Mouse (Mus musculus) liver, embryonic 11.5 days (tissue): ENCODE measurements around the gene Nme3. TPM values are rescaled to one million over a fixed set of nuclear protein-coding genes. Genes with fewer than 3 reads are reported as not detected.

Experiments
- ATAC-seq: fragments of 200-750 bp; cut with Nextera tagmentation; replicated peaks from 2 replicates; pipeline ENCODE4 v1.8.0; 2017; ENCODE audit warnings: moderate number of reproducible peaks, mild to moderate bottlenecking, moderate TSS enrichment, moderate library complexity; ENCODE audit not compliant: low FRiP score
- DNase-seq: peaks from one replicate; pipeline ENCODE4 v3.0.0-alpha.2; 2017; ENCODE audit warnings: low spot score
- H3K27ac ChIP-seq: fragments of 300-500 bp; sonication (generic); 2 replicates; pipeline ENCODE4 v1.5.1; 2014; ENCODE audit warnings: mild to moderate bottlenecking, low read depth, low read length, control low read depth
- H3K27me3 ChIP-seq: fragments of 300-500 bp; sonication (generic); replicated peaks from 2 replicates; pipeline ENCODE4 v1.6.1; 2014; ENCODE audit warnings: low read length, mixed read lengths; ENCODE audit not compliant: control insufficient read depth, insufficient read depth
- H3K36me3 ChIP-seq: fragments of 300-500 bp; sonication (generic); 2 replicates; pipeline ENCODE4 v1.6.1; 2014; ENCODE audit warnings: mild to moderate bottlenecking, low read length, moderate library complexity, mixed read lengths; ENCODE audit not compliant: control insufficient read depth, insufficient read depth
- H3K4me1 ChIP-seq: fragments of 300-500 bp; sonication (generic); replicated peaks from 2 replicates; pipeline ENCODE4 v1.6.1; 2014; ENCODE audit warnings: low read length, mixed read lengths; ENCODE audit not compliant: control insufficient read depth, insufficient read depth
- H3K4me2 ChIP-seq: fragments of 300-500 bp; sonication (generic); 2 replicates; pipeline ENCODE4 v1.6.1; 2014; ENCODE audit warnings: mild to moderate bottlenecking, control low read depth, moderate library complexity
- H3K4me3 ChIP-seq: fragments of 300-500 bp; sonication (generic); 2 replicates; pipeline ENCODE4 v1.5.1; 2014; ENCODE audit warnings: low read depth, low read length, control low read depth
- H3K9ac ChIP-seq: fragments of 300-500 bp; sonication (generic); 2 replicates; pipeline ENCODE4 v1.6.1; 2014; ENCODE audit warnings: low read depth, low read length, control low read depth
- H3K9me3 ChIP-seq: fragments of 300-500 bp; sonication (generic); 2 replicates; pipeline ENCODE4 v1.6.1; 2016; ENCODE audit warnings: low read length, inconsistent platforms, mixed read lengths; ENCODE audit not compliant: control insufficient read depth
- WGBS: fragments of 180-500 bp; shearing (Covaris S2); extraction: QIAGEN DNeasy Blood & Tissue Kit; methylation state at CpG from one replicate; pipeline ENCODE4 v1.1.7; 2014; 5-methylcytosine and 5-hydroxymethylcytosine counted together
- polyA plus RNA-seq: library from polyadenylated mRNA; unstranded; fragments of >200 nt; fragmentation: Nextera tagmentation; extraction: Ambion mirVana; gene quantifications from 2 replicates; pipeline ENCODE4 v1.2.1, GENCODE M21; 2014

Gene Nme3
- polyA plus RNA-seq, result 70.5 and 76.3 TPM in 2 replicates

- peak within 1 kb of the TSS; percentile 91 for H3K4me3 ChIP-seq
- H3K36me3 ChIP-seq, result peaks cover 60% of the 10 kb centered on the region
- peak; percentile 77 for ATAC-seq
- H3K9ac ChIP-seq, result peak within 1 kb of the TSS; percentile 97
- peak within 1 kb of the TSS; percentile 99 for H3K4me2 ChIP-seq
- peak; percentile 87 for DNase-seq
- no peaks in the 10 kb centered on the region for H3K27me3 ChIP-seq
- peak within 1 kb of the TSS; percentile 87 for H3K27ac ChIP-seq
- peaks cover 28% of the 10 kb centered on the region for H3K4me1 ChIP-seq
- H3K9me3 ChIP-seq, result no peaks in the 10 kb centered on the region
- WGBS, result 2% methylated on average over 50 of the region's 50 CpGs
Measured at GRCm38 (mm10) chr17:24896241-24896992, at the start of gene Nme3. Nme3 (plus strand) TSS chr17:24896500.

- peak overlapping the region; percentile 13; the same call in 1 of the 2 replicates for H3K4me3 ChIP-seq
- H3K9me3 ChIP-seq, result no peaks in the 10 kb centered on the region
- peaks cover 9% of the 10 kb centered on the region for H3K4me1 ChIP-seq
- DNase-seq (no peak), ATAC-seq (no peak)
- no peak overlapping the region for H3K9ac ChIP-seq
- H3K27me3 ChIP-seq, result no peaks in the 10 kb centered on the region; the same call in 1 of the 2 replicates
- 98% methylated on average over 1 of the region's 1 CpGs for WGBS
- H3K27ac ChIP-seq, result no peak overlapping the region
- H3K36me3 ChIP-seq, result no peaks in the 10 kb centered on the region
- H3K4me2 ChIP-seq, result peak overlapping the region; percentile 46
Measured at GRCm38 (mm10) chr17:24847386-24847785, 48.9 kb upstream of the Nme3 start.

GRCm38 (mm10) chr17:24848600-24849031 is 47.7 kb upstream of the Nme3 start:
- Histone ChIP-seq H3K27me3 (no peaks in the 10 kb centered on the region; the same call in 1 of the 2 replicates), H3K4me3 (peak overlapping the region; percentile 88), H3K4me2 (peak overlapping the region; percentile 84), H3K4me1 (peaks cover 9% of the 10 kb centered on the region), H3K27ac (peak overlapping the region; percentile 98), H3K9me3 (no peaks in the 10 kb centered on the region), H3K9ac (peak overlapping the region; percentile 55), H3K36me3 (peaks cover 5% of the 10 kb centered on the region; the same call in 1 of the 2 replicates)
- peak; percentile 75 for ATAC-seq
- no peak for DNase-seq

DNA sequence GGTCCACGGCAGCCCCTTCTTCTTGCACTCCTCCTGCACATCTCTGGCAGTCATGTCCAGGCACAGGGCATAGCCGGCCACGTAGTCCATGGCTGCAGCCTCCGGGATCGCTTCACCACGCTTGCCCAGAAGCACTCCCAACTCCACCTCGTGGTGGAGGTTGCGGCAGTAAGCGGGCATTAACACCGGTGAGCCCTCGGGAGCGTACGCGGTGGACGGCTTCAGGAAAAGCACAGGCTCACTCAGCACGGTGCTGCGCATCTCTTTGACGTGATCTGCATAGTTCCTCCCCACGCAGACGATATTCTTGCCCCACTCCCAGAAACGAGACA is 46.6 kb upstream of the Nme3 start:
- Histone ChIP-seq H3K36me3 (peaks cover 10% of the 10 kb centered on the region; the same call in 1 of the 2 replicates), H3K4me1 (peaks cover 9% of the 10 kb centered on the region), H3K9me3 (no peaks in the 10 kb centered on the region), H3K9ac (peak overlapping the region; percentile 99), H3K27ac (peak overlapping the region; percentile 98), H3K4me2 (peak overlapping the region; percentile 84), H3K4me3 (peak overlapping the region; percentile 88), H3K27me3 (no peaks in the 10 kb centered on the region; the same call in 1 of the 2 replicates)
- peak; percentile 33 for ATAC-seq
- WGBS, result under 1% methylated on average over 21 of the region's 21 CpGs
- DNase-seq, result no peak

- H3K4me2 ChIP-seq, result peak within 1 kb of the TSS; percentile 89
- DNase-seq (peak; percentile 97), ATAC-seq (peak; percentile 95)
- H3K4me1 ChIP-seq, result peaks cover 9% of the 10 kb centered on the region
- H3K4me3 ChIP-seq, result peak within 1 kb of the TSS; percentile 88
- peak within 1 kb of the TSS; percentile 98 for H3K27ac ChIP-seq
- peak within 1 kb of the TSS; percentile 99 for H3K9ac ChIP-seq
- whole genome bisulfite sequencing, result under 1% methylated on average over 58 of the region's 58 CpGs
- no peaks in the 10 kb centered on the region; the same call in 1 of the 2 replicates for H3K27me3 ChIP-seq
- no peaks in the 10 kb centered on the region for H3K9me3 ChIP-seq
- H3K36me3 ChIP-seq, result peaks cover 10% of the 10 kb centered on the region; the same call in 1 of the 2 replicates
Measured at GRCm38 (mm10) chr17:24850065-24850772, 46.1 kb upstream of the Nme3 start, which contains the start of gene Fahd1. Fahd1 (minus strand) TSS chr17:24850364.

DNA sequence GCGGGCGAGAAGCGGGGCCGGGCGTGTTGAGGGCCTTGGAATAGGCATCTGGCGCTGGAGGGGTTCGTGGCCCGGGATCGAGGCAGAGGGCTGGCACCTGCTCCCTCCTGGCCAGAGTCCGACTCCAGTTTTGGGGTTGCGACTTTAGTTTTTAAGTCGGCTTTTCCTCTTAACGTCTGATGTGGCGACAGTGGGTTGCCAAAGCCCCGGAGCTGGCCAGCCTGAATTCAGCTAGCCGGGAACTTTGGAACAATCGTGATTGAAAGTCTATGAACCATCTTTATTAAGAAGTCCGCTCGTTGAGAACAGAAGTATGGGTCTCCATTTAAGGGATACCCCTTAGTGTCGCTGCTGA is 45.5 kb upstream of the Nme3 start:
- Histone ChIP-seq H3K27me3 (no peaks in the 10 kb centered on the region; the same call in 1 of the 2 replicates), H3K9ac (peak overlapping the region; percentile 74), H3K9me3 (no peaks in the 10 kb centered on the region), H3K4me1 (peaks cover 9% of the 10 kb centered on the region), H3K4me2 (peak overlapping the region; percentile 89), H3K36me3 (peaks cover 10% of the 10 kb centered on the region; the same call in 1 of the 2 replicates), H3K27ac (0 out of 2 replicates have a peak overlapping the region, but pooled peaks have one; percentile 46), H3K4me3 (peak overlapping the region; percentile 88)
- WGBS, result 2% methylated on average over 20 of the region's 20 CpGs
- DNase-seq (no peak), ATAC-seq (no peak)

DNA sequence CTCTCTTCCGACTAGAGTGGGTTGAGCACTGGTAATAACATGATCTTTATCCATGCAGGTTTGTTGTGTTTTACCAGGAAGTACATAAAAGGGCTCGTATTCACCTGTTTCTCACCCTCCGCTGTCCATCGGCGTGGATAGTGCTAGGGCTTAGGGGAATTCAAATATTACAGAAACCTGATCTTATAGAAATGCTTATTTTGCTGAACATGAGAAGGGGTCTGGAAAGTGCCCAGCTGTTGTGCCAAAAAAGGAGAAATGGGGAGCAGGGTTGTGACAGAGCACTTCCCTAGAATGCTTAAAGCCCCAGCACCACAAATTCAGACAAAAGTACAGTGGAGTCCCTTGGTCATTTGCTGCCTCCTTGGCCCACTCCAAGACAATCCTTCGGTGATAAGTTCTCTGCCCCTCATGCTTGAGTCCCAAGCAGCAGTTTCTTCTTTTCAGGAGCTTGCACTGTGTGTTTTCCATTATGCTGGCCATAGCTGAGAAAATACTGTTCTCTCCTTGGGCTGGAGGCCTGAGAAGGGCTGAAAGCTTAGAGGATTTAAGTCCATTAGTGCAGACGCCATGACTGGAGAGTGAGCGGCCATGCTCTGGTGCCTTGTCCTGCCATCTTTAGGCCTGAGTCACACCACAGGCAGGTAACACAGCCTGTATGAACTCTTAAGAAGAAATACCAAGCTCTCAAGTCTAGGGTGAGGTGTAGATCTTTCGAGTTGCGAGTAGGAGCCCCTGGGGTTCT is 44.7 kb upstream of the Nme3 start:
- Histone ChIP-seq H3K9ac (peak overlapping the region; percentile 74), H3K9me3 (no peaks in the 10 kb centered on the region), H3K4me2 (peak overlapping the region; percentile 89), H3K4me1 (peaks cover 9% of the 10 kb centered on the region), H3K27me3 (no peaks in the 10 kb centered on the region; the same call in 1 of the 2 replicates), H3K27ac (no peak overlapping the region), H3K36me3 (peaks cover 10% of the 10 kb centered on the region; the same call in 1 of the 2 replicates), H3K4me3 (peak overlapping the region; percentile 88)
- 79% methylated on average over 10 of the region's 10 CpGs for WGBS
- no peak for DNase-seq
- no peak for ATAC-seq

- H3K27me3 ChIP-seq, result no peaks in the 10 kb centered on the region; the same call in 1 of the 2 replicates
- H3K4me3 ChIP-seq, result no peak overlapping the region
- no peak overlapping the region for H3K27ac ChIP-seq
- no peak for ATAC-seq
- H3K36me3 ChIP-seq, result peaks cover 12% of the 10 kb centered on the region; the same call in 1 of the 2 replicates
- no peak overlapping the region for H3K9ac ChIP-seq
- WGBS, result 77% methylated on average over 3 of the region's 3 CpGs
- no peak for DNase-seq
- no peak overlapping the region for H3K4me2 ChIP-seq
- H3K4me1 ChIP-seq, result peaks cover 18% of the 10 kb centered on the region
- H3K9me3 ChIP-seq, result no peaks in the 10 kb centered on the region
Measured at GRCm38 (mm10) chr17:24855838-24856464, 40.3 kb upstream of the Nme3 start.
